Mouse (Mus musculus): ENCODE measurements around the gene Chst8. TPM values are rescaled to one million over a fixed set of nuclear protein-coding genes. Genes with fewer than 3 reads are reported as not detected.

The Chst8 gene
- 0.43 TPM for polyA plus RNA-seq (2014; fragmentation: Illumina TruSeq; extraction: RNeasy Lipid Tissue Mini Kit (QIAGEN cat#74804))

DNA sequence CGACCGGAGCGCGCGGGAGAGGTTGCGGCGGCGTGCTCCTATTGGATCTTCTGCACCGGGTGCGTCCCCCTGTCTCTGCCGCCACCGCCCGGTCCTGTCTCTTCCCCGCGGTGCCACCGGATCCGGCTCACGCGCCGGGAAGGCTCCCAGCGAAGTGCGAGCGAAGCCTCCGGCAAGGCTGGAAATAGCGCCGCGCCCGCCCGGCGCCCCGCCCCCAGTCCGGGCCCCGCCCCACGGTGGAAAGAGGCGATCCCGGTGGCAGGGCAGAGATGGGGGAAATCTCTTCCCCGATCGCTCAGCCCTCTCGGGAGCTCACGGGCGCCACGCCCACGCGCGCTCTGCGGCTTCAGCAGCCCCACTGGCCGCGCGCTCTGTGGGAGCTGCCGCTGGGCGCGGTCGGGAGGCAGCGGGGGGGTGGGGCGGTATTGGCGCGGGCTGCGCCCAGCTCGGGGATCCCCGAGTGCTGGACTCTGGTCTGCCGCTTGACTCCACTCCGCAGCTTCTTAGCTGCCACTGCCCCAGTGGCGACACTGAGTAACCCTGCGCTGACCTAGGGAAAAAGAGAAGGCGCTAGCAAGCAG, at the start of gene Chst8:
Gene Chst8 (minus strand): TSS at position 181 of the 581 bp plus-strand sequence.

DNA sequence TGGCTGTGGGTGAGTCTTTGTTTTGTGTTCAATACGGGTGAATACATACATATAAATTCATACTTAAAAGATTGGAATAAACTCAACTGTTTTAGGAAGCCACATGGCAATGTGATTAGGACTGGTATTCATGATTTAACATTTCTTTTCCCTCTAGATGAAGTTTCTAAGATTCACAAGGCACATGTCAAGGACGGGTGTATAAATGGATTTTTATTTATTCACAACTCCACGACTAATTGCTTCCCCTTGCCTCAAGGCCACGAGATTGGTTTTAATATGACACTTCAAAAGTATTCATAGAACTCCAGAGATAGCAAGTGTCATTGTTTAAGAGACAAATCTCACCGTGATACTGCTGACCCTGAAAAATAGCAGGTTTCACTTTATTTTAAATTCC, 155.9 kb downstream of the Chst8 start, which contains the start of gene Kctd15:
Gene Kctd15 (minus strand): TSS at position 101 of the 400 bp plus-strand sequence.

Other genes with a start within 250 kb of the Chst8 start
- gene Kctd15, start 156.0 kb downstream of the Chst8 start, polyA plus RNA-seq (2014; fragmentation: Illumina TruSeq; extraction: RNeasy Lipid Tissue Mini Kit (QIAGEN cat#74804)), result 1.0 TPM
- 9.1 TPM for gene Pepd, start 99.7 kb upstream of the Chst8 start, polyA plus RNA-seq (2014; fragmentation: Illumina TruSeq; extraction: RNeasy Lipid Tissue Mini Kit (QIAGEN cat#74804))
- gene Cebpg, start 243.9 kb upstream of the Chst8 start, polyA plus RNA-seq (2014; fragmentation: Illumina TruSeq; extraction: RNeasy Lipid Tissue Mini Kit (QIAGEN cat#74804)), result 67.5 TPM

All from ovary, adult 10 weeks (tissue).